Mouse (Mus musculus) lung, postnatal 0 days (tissue): Measurements from ENCODE around the gene 6430548M08Rik.

Experiments used
- CTCF ChIP-seq: IDR thresholded peaks from 2 replicates; pipeline ENCODE4 v1.5.1; 2016; ENCODE audit warnings: antibody characterized with exemption, mild to moderate bottlenecking
- EP300 ChIP-seq: IDR thresholded peaks from 2 replicates; pipeline ENCODE4 v1.6.1; 2016; ENCODE audit warnings: antibody characterized with exemption, mild to moderate bottlenecking, control low read depth

- no peak for TF ChIP-seq CTCF
- TF ChIP-seq EP300, result no peak
These were observed 37.2 kb downstream of the 6430548M08Rik start for GRCm38 (mm10) chr8:120151151-120151550.
